Mouse (Mus musculus): ENCODE measurements around the gene Tigit.

Tigit gene

DNA sequence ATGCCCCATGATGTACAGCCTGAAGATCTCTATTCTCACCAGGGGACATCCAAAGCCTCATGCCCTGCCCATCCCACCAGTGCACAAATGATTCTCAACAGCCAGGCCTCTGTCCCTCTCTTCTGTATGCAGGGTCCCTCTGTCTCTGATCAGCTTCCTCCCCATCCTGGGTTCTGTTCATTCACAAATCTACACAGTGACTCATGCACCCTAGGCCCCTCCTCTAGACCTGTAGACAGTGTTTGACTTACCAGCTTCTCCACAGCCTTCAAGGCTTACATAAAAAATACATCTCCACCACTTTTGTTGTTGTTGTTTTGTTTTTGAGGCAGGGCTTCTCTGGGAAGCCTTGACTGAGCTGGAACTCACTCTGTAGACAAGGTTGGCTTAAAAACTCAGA is 915 bp upstream of the Tigit start:
- DNase-seq = no peak

DNA sequence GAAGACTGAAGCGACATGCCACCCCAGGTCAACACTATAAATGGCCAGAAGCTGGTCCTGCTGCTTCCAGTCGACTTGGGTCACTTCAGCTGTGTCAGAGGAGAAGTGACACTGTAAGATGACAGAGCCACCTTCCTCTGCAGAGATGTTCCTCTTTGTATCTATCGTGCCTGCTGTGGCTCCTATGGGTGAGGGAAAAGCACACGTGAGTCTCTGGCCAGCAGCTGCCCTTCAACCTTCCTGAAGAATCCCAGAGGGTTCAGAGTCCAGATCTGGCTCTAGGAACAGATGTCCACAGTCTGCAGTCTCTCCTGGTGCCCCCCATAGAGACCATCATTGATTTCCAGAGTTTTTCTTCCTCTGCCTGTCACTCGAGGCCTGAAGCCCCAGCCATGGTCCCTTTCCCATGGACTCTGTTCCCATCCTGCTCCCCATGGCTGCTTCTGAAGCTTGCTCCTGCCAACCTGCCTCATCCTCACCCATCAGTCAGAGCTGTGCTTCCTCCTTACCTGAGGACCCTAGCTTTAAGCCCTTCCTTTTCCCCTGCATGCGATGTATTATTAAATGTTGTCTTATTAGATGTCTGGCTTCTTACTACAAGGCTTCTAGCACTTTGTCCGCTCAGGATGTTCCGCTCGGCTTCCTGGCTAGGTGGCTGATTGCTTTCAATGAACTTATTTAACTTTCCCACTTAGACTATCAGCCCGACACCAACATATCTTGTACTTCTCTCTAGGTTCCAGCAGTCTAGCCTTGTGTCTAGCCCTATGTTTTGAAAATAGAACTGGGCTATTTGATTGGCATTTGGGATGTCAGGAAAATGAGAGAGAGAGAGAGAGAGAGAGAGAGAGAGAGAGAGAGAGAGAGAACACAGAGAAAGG is 1.6 kb downstream of the Tigit start:
- DNase-seq = no peak

DNA sequence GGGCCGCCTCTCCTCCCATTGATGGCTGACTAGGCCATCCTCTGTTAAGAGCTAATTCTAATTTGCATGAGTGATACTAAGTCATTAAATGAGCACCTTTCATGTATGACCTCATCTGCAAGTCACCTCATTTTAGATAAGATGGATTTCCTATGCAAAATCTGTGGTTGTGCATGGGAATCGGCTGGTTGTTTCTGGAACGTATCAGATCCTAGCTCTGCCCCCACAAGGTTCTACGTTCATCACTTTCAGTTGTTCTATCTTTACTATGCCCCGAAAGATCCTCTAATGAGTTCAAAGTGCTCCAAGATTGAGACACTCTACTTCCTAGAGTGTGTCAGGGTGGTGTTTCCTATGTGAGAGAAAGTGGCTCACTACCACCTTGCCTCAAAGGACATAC is 2.4 kb downstream of the Tigit start:
- no peak for DNase-seq

DNA sequence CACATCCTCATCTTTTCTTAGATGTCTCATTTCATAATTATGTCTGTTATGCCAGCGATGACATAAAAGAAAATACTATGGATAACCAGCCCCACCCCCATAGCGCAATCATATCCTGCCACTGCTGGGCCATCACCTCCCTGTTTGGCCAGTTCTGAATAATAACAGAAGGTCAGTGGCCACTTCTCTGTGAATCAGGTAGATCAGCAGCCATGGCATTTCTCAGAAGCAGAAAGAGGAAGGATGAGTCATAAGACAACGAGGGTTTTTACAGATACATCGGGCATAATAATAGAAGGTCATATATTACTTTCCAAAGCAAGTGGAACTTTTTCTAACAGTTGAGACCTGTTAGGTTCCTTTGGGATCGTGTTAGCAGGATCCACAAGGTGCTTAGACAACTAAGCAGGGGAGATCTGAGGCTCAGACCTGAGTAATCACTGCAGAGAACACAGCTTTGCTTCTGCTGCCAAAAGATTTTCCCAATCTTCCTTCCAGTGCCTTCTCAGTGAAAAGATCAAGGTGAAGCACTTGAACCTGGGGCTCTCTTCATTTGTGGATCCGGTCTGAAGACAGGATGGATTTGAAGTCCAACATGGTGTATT is 8.7 kb downstream of the Tigit start:
- DNase-seq = no peak

DNA sequence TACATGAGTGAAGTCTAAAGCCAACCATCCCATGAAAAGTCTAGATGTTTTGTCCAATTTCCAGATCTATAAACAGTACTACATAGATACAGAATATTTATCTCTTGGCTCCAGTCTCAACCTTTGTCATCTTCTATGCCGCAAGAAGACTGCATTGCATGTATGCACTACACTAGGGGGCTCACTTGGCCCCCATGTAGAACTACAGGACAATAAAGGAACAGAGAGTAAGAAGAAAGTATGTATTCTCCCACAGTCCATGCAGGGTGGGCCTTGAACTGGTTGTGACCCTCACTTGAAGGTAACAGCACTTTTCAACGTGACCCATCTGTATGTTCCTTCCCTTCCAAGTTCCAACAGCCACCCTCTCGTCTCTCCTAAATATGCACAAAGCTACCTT is 9.7 kb downstream of the Tigit start:
- no peak for DNase-seq

DNA sequence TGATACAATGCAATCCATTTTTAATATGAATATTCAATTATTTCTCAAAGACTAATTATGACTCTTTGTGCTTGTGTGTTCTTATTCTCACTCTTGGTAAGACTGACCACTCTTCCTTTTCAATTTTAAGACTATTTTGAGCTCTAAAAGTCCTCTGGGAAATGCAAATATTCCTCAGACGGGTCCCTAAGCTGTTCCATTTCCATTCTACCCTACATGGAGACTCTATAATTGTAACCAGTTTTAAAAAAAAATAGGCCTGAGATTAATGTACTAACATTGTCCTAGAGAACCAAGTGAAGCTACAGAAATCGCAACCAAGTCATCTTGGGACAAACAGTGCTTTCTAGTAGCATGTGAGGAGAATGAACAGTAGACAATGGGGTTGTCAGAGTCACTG is 10.7 kb downstream of the Tigit start:
- DNase-seq = no peak

DNA sequence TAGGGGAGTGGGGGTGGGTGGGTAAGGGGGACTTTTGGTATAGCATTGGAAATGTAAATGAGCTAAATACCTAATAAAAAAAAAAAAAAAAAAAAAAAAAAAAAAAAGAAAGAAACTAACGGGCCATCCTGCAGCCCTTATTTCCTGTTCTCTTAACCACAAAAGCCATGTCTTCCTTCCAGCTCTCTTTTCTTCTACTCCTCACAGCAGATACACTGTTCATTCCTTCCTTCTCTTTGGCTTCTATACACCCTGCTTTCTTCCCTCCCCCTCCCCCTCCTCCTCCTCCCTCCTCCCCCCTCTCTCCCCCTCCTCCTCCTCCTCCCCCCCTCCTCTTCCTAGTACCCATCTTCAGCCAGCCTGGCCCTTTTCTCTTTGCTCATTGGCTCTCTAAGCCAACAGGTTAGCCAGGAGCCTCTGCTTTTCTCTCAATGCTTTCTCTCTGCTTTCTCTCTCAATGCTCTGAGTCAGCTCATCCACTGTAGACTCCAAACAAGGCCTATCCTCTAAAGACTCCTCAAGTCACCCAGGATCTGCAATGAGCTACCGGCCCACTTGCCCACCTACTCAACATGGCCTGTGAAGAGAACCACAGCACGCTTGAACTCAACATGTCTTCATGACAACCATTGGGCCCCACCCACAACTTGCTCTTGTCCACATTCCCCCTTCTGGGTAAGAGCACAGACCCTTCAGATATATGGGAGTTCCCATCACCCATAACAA is 13.4 kb downstream of the Tigit start:
- no peak for DNase-seq

DNA sequence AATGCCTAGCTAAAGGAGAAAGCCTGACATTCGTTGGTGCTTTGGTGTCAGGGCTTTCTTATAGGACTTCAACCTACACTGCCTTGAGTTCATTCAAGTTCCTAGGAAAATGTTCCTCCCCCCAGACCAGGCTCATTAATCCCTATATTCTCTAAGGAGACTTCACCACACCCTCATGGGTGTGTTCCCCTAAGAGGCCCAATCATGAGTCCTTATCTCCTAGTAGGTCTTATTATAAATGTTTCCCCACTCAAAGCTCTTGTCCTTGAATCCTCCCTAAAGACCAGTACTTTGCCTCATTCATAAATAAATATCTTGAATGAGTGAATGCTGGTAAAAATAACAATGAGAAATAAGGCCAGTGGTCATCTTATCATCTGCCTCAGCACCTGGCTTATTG is 16.3 kb downstream of the Tigit start:
- DNase-seq = no peak

DNA sequence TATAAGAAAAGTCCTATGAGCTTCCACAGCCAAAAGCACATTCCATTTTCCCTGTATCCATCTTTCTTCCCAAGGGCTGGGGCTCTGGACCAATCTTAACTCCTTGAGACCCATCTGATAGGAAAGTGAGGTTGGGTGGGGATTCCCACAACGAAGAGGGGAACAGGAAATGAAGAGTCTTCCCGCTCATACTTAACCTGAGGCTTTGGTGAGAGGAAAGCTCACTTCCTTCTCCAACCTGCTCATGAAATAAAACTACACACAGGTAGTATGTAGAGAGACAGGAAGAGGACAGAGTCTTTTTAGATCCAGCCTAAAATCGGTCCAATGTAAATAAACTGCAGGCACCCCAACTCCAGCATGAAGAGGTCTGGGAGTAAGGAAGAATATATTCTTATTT is 17.0 kb downstream of the Tigit start:
- DNase-seq = no peak

DNA sequence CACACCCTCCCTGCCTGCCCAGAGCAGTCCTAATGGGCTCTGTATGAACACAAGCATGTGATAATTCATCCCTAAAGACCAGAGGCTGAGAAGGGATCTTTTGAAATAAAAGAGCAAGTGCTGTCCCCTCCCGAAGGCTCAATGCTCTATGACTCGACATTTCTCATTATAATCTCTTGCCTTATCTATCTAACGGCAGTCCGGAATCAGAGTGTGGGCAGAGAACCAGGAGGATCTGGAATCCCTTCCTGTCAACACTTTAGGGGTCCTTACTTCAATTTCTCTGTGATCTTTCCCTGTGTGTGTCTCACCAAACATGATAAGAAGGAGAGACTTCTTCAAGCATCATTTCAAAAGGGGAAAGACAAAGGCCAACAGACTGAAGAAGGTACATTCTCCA is 18.1 kb downstream of the Tigit start:
- DNase-seq = no peak

DNA sequence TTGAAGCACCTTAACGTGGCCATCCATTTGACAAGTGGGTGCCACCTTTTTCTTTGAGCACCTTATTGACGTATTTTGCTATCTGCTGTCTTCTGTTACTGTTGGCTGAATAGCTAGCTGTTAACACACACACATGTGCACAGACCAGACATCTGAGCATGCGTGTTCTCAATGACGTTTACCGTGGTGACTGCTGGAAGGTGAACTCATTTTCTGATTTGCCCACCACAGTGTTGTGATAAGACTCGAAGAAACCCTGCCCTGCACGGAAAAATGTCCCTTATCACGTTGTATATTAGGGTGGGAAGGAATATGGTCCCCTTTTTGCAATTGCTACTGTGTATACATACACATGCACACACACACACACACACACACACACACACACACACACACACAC is 22.7 kb downstream of the Tigit start:
- DNase-seq = no peak

DNA sequence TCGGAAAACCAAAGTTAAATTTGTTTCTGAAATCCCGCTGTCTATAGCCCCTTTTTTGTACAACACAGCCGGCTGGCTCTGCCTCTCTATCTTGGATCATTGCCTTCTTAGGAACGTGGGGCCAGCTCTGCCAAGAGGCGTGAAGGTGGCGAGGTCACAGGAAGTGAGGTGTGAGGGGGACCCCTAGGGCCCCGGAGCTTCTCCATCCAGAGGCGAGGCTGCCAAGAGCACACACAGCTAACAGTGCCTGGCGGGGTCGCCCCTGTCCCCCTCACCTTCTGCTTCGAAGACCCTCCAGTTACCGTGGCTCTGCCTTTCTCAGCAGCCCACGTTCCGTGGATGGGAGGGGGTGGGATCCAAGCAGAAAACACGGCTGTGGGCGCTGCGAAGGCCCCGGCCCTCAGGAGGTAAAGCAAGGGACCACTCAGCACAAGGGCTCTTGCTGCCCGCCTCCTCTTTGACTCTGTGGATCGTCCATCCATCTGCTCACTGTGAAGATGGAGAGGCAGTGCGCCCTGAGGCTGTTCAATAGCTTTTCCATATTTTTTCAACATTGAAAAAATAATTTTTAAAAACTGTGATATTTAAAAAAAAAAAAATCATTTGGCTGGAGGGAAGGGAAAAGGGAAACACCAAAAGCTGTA is 25.4 kb downstream of the Tigit start:
- DNase-seq = peak; percentile 55 to 64

DNA sequence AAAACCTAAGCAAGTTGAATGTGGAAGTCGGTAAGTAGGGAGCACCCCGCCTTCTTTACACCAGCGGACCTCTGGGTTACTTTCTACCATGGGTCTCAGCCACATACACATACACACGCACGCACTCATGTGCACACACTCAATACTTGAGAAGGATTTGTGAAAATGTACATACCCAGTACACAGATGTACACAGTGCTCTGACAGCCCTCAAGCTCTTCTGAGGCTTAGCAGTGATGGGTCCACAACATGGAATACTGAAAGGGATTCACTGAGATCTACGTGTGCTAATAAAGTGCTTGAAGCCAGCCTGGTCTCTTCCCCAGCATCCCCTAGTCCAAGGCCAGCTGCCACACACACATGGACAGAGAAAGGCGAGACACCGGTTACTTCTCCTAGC is 26.7 kb downstream of the Tigit start:
- DNase-seq = no peak

DNA sequence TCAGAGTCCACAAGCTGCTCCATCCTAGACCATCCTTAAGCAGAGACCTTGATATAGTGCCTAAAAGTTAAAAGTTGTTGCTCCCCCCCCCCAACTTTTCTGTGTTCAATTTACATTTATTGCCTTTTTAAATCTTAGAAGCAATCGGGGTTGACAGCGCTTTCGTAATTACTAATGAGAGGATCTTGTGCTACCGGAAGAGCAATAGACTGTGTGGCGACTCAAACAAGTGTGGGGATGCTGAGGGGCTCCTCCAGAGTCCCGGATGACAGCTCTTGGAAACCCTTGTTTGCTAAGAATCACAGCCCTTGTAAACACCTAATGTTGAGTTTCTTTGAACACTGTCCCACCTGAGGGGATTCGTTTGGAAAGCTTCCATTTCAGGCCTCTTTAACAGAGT is 29.9 kb downstream of the Tigit start:
- no peak for DNase-seq

DNA sequence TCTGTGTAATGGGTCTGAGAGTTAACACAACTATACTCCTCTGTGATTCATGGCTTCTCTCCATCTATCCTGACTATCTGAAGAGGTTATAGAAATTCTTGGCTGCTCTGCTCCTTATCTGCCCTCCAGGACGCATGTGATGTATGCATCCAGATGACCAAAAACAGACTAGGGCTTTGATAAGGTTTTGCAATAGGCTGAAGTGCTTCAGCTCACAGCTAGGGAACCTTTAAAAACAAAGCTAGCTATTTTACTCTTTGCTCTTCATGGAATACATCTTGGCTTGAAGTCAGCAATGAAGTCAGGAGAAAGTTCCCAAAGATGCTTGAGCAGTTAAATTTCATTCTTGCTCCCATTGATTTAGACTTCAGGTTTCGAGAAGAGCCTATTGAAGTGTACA is 32.2 kb downstream of the Tigit start:
- DNase-seq = no peak

DNA sequence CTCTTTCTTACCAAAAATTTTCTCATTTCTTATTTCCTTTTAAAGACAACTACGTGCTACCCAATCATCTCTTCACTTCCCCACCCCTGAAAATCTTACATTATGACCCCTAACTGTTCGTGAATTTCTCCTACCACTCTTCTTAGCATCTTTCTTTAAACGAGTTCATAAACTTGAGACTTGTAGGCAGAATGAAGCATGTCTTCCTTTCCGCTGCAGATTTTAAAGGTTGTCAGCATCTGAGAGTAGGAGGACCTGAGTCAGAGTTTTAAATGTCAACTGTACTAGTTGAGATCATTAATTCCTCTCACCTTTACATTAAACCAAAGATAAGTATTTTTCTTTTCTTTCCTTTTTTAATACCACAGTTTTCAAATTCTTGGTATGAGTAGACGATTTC is 35.3 kb downstream of the Tigit start:
- DNase-seq = no peak

DNA sequence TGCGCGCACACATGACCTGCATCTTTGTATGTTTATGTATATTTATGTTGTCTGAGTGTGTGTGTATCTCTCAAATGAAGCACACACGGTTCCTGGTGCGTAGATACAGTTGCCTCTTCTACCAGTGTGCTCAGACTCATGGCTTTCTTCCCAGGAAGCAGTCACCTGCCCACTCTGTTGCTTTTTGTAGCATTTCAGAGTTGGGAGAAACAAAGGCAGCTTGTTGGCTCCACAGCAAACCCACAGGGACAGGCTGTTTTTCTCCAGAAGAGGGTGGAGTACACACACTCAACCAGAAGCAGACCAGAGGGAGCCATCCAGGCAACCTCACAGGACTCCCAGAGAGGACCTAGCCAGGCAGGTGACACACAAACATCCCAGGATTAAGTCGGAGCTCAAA is 38.0 kb downstream of the Tigit start:
- DNase-seq = no peak

DNA sequence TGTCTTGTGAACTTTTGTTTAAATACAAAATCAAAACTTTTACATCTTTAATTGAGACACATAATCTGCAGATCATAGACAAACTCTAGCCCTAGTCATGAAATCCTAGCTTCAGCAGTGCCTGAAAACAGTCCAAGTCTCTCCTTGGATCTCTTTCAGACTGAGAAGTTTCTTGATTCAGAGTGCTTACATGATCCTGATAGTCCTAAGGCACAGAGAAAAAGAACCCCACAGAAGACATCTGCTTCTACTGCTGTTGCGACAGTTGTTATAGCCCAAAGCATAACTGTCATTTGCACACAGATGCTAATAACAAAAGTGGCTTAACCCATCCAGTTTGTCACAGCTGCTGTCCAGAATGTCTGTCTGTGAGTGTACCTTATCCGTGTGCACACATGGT is 38.7 kb downstream of the Tigit start:
- no peak for DNase-seq

DNA sequence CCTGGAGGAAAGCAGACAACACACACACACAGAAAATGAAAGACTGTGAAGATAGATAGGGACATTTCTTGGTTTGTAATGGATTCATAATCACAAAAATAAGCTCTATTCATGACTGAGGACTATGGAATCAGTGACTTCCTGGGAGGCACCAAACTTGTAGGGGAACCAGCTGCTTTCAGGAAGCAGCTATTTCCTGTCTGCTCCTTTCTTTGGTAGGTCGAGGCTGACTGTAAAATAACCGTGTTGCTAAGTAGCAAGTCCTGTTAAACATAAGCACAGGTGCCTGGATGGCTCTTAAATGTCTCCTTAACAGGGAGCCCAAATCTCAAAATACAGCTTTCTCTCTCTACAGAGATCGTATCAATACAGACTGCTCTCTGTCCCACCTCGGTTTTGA is 39.1 kb downstream of the Tigit start:
- DNase-seq = no peak

DNA sequence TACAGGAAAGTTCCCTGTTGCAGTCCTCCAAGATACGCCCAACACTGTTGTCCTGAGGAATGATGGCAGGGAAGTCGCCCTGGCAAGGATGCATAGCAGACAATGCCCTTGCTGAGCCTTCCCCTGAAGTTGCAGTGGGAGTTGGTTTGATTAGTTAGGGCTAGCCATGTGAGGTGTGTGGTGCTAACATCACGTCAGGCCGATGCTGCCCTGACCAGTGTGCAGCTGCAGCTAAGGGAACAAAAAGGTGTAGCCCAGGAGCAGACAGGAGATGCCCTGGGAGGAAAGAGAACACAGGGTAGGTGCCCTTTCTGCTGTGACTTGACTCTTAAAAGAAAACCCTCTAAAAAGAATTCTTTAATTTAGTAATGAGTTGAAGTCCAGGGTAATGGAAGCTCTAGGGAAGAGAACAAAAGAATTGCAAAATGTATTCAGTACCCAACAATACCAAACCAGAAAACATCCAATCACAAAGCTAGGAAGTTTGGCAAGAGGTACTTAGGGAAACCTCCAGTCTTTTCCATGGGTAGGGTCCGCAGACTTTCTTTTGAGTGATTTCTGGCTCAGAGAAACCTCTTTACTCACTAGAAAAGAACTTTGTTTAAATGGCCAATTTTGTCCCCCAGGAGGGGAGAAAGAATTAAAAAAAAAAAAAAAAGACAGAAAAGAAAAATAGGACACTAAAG is 40.5 kb downstream of the Tigit start:
- DNase-seq = no peak

DNA sequence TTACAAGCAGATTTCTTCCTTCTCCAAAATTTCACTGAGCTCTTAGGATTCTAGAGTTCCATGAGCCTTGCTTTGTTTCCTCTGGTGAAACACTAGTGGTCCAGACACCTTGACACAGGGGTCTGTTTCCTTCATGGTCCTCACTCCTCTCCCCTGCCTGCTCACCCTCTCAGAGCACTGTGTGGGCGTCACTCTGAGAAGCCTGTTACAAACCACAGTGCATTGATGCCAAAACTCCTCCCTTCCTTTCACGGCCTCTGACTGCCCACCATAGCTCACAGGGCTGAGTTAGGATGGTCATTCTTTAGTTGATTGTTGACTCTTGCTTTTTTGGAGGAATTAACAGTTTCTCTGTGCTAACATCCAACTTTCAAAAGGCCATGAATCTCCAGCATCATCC is 43.6 kb downstream of the Tigit start:
- no peak for DNase-seq

DNA sequence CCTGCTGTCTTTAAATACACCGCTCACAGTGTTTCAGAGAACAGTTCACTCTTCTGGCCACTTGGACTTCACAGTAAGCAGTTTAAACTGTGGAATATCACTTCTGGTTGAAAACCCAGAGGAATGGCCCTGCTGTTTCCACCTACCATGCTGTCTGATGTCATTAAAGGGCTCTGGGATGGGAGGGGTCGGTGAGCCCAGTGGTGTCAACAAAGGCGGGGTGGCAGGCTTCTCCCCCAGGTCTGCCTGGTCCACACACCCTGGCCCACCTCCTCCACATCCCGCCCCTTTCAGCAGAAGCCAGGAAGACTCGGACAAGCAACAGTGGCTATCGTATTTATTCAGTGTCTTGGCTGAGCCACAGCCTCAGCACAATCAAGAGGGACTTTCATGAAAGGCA is 44.7 kb downstream of the Tigit start:
- no peak for DNase-seq

DNA sequence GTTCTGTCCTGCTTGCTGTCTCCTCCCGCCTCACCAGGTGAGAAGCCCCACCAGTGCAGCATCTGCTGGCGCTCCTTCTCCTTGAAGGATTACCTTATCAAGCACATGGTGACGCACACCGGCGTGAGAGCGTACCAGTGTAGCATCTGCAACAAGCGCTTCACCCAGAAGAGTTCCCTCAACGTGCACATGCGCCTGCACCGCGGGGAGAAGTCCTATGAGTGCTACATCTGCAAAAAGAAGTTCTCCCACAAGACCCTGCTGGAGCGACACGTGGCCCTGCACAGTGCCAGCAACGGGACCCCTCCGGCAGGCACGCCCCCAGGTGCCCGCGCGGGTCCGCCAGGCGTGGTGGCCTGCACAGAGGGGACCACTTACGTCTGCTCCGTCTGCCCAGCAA is 45.7 kb downstream of the Tigit start:
- no peak for DNase-seq

Measured in cerebellum, postnatal 25 days (tissue).